Mouse (Mus musculus) MEL (cell line): ENCODE measurements around the gene Mcidas. TPM values are rescaled to one million over a fixed set of nuclear protein-coding genes. Genes with fewer than 3 reads are reported as not detected.

ENCODE experiments used
- DNase-seq: peaks from one replicate; pipeline ENCODE4 v3.0.0; 2011; ENCODE audit warnings: low read depth, low spot score
- H3K27ac ChIP-seq: 2 replicates; pipeline ENCODE4 v1.5.1; 2012; ENCODE audit warnings: low read depth, mild to moderate bottlenecking, control low read depth, low read length, moderate library complexity; ENCODE audit not compliant: control insufficient read depth
- H3K27me3 ChIP-seq, 2 experiments: fragments of 150-350 bp in 1 of 2; sonication (generic) in 1 of 2; 2 replicates each; pipeline ENCODE4 v1.6.1; 2012; ENCODE audit warnings: low read length in 2 of 2, mild to moderate bottlenecking in 2 of 2, improper control_type of control experiment in 1 of 2, moderate library complexity in 1 of 2; ENCODE audit not compliant: insufficient read depth in 2 of 2, control insufficient read depth in 1 of 2
- H3K36me3 ChIP-seq, 2 experiments: 2 replicates each; pipeline ENCODE4 v1.6.1; 2012 to 2014; ENCODE audit warnings: low read length in 2 of 2, improper control_type of control experiment in 1 of 2, inconsistent platforms in 1 of 2, mild to moderate bottlenecking in 1 of 2; ENCODE audit not compliant: insufficient read depth in 2 of 2, control insufficient read depth in 1 of 2
- H3K4me1 ChIP-seq, 2 experiments: fragments of 150-350 bp in 1 of 2; sonication (generic) in 1 of 2; 2 replicates each; pipeline ENCODE4 v1.6.1; 2012; ENCODE audit warnings: low read length in 2 of 2, improper control_type of control experiment in 1 of 2, mild to moderate bottlenecking in 1 of 2; ENCODE audit not compliant: insufficient read depth in 2 of 2, control insufficient read depth in 1 of 2
- H3K4me3 ChIP-seq, 2 experiments: fragments of 150-350 bp in 1 of 2; sonication (generic) in 1 of 2; 2 replicates each; pipeline ENCODE4 v1.5.1; 2012; ENCODE audit warnings: low read depth in 2 of 2, low read length in 2 of 2, mild to moderate bottlenecking in 2 of 2, moderate library complexity in 2 of 2, control low read depth in 1 of 2, improper control_type of control experiment in 1 of 2; ENCODE audit not compliant: control insufficient read depth in 1 of 2, insufficient read depth in 1 of 2
- H3K79me2 ChIP-seq: 2 replicates; pipeline ENCODE4 v1.6.1; 2012; ENCODE audit warnings: mild to moderate bottlenecking, low read length, moderate library complexity; ENCODE audit not compliant: control insufficient read depth, poor library complexity, insufficient read depth
- H3K9ac ChIP-seq: 2 replicates; pipeline ENCODE4 v1.6.1; 2012; ENCODE audit warnings: low read depth, mild to moderate bottlenecking, control low read depth, low read length, moderate library complexity; ENCODE audit not compliant: control insufficient read depth, poor library complexity, severe bottlenecking
- H3K9me3 ChIP-seq: fragments of 150-350 bp; sonication (generic); replicated peaks from 2 replicates; pipeline ENCODE4 v1.6.1; 2012; ENCODE audit warnings: mild to moderate bottlenecking, low read length, improper control_type of control experiment, moderate library complexity; ENCODE audit not compliant: insufficient read depth
- BHLHE40 ChIP-seq: IDR thresholded peaks from 2 replicates; pipeline ENCODE4 v1.6.1; 2012; ENCODE audit warnings: low read depth, mild to moderate bottlenecking, inconsistent platforms, low read length, improper control_type of control experiment, borderline replicate concordance
- CTCF ChIP-seq, 3 experiments: IDR thresholded peaks in 2 of 3; conservative IDR thresholded peaks in 1 of 3; 2 replicates each; pipeline ENCODE4 v1.5.1; 2011 to 2012; ENCODE audit warnings: low read length in 3 of 3, low read depth in 2 of 3, mild to moderate bottlenecking in 2 of 3, improper control_type of control experiment in 1 of 3, inconsistent platforms in 1 of 3, mixed read lengths in 1 of 3, moderate library complexity in 1 of 3; ENCODE audit not compliant: control insufficient read depth in 1 of 3, insufficient read depth in 1 of 3, poor library complexity in 1 of 3, severe bottlenecking in 1 of 3
- ELF1 ChIP-seq: IDR thresholded peaks from 2 replicates; pipeline ENCODE4 v1.6.1; 2014; ENCODE audit warnings: low read depth, mild to moderate bottlenecking, inconsistent platforms, low read length, improper control_type of control experiment, moderate library complexity
- ETS1 ChIP-seq: IDR thresholded peaks from 2 replicates; pipeline ENCODE4 v1.6.1; 2012; ENCODE audit warnings: low read depth, mild to moderate bottlenecking, inconsistent platforms, low read length, improper control_type of control experiment, moderate library complexity
- JUND ChIP-seq: IDR thresholded peaks from 2 replicates; pipeline ENCODE4 v1.6.1; 2011; ENCODE audit warnings: low read depth, mild to moderate bottlenecking, improper control_type of control experiment, low read length
- MAX ChIP-seq: IDR thresholded peaks from 2 replicates; pipeline ENCODE4 v1.6.1; 2011; ENCODE audit warnings: low read length, improper control_type of control experiment
- POLR2A ChIP-seq, 2 experiments: IDR thresholded peaks; 2 replicates each; pipeline ENCODE4 v1.6.1; 2011 to 2012; ENCODE audit warnings: low read length in 2 of 2, mild to moderate bottlenecking in 2 of 2, control low read depth in 1 of 2, improper control_type of control experiment in 1 of 2, low read depth in 1 of 2, moderate library complexity in 1 of 2; ENCODE audit not compliant: control insufficient read depth in 1 of 2, insufficient read depth in 1 of 2, poor library complexity in 1 of 2
- RCOR1 ChIP-seq: IDR thresholded peaks from 2 replicates; pipeline ENCODE4 v1.6.1; 2012; ENCODE audit warnings: low read depth, mild to moderate bottlenecking, inconsistent platforms, low read length, improper control_type of control experiment
- SMC3 ChIP-seq: IDR thresholded peaks from 2 replicates; pipeline ENCODE4 v1.6.1; 2011; ENCODE audit warnings: low read depth, low read length, improper control_type of control experiment
- TBP ChIP-seq: IDR thresholded peaks from 2 replicates; pipeline ENCODE4 v1.8.0; 2011; ENCODE audit warnings: low read depth, low read length, improper control_type of control experiment
- ZKSCAN1 ChIP-seq: IDR thresholded peaks from 2 replicates; pipeline ENCODE4 v1.6.1; 2012; ENCODE audit warnings: low read depth, mild to moderate bottlenecking, inconsistent platforms, low read length, improper control_type of control experiment, moderate library complexity
- ZNF384 ChIP-seq: IDR thresholded peaks from 2 replicates; pipeline ENCODE4 v1.6.1; 2012; ENCODE audit warnings: low read depth, mild to moderate bottlenecking, inconsistent platforms, low read length, improper control_type of control experiment
- polyA plus RNA-seq, 2 experiments: library from polyadenylated mRNA; stranded (reverse) in 1 of 2; unstranded in 1 of 2; fragments of >175 nt in 1 of 2; fragments of >200 nt in 1 of 2; gene quantifications; 2 replicates each; pipeline versions ENCODE4 v1.2.1 to v1.2.4; 2012; ENCODE audit warnings: low replicate concordance in 2 of 2, low read depth in 1 of 2; ENCODE audit not compliant: insufficient read length in 2 of 2, insufficient read depth in 1 of 2, missing spikeins in 1 of 2
- total RNA-seq: library from RNA; depleted of rRNA; stranded (reverse); fragments of 300-350 nt; gene quantifications from 2 replicates; pipeline ENCODE4 v1.2.3, GENCODE M21; 2012

Mcidas gene
- total and polyA plus RNA-seq, 3 experiments: not detected

DNA sequence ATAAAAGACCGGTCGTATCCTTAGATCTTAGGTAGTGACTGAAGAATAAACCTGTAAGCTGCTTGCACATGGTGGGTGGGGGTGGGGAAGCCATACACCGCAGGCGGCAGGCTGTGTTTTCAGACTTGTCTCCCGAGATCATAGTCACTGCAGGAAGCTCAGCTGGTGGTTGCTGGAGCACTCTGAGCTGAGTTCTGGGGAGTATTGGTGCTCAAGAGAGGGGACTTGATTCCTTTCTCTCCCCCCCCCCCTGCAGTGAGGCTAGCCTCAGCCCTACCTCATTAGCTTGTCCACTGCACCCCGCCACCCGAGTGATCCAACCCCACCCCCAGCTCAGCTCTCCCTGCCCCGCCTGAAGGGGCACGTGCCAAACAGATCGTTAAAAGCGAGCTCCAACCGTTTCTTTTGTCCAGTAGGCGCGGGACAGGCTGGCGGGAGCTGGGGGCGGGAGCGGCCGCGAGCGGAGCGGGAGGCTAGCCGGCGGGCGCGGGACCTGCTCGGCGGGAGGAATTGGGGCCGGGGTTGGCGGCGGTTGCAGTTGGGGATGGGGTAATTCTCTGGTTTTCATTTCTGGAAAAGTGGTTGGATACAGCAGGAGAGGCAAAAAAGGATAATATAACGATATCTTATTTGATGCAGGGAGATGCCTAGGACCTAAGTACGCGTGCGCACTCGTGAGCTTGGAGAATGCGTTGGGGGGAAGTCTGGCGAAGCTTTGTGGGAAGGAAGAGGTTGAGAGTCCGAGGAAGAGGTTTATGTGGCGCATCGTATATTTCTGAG, 38.3 kb downstream of the Mcidas start:
- no peaks in the 10 kb centered on the region; a peak in 1 of 4 replicates for H3K36me3 ChIP-seq
- no peaks in the 10 kb centered on the region for H3K79me2 ChIP-seq
- no peak overlapping the region for H3K9ac ChIP-seq
- no peak overlapping the region for H3K4me3 ChIP-seq
- no peak overlapping the region for H3K27ac ChIP-seq
- H3K9me3 ChIP-seq: no peaks in the 10 kb centered on the region
- no peaks in the 10 kb centered on the region; a peak in 1 of 4 replicates for H3K27me3 ChIP-seq
- no peak for DNase-seq
- peaks cover 0 to 4% of the 10 kb centered on the region in 2 experiments; a peak in 1 of 4 replicates for H3K4me1 ChIP-seq
- TF ChIP-seq RCOR1 (no peak), ZNF384 (no peak), SMC3 (no peak)

DNA sequence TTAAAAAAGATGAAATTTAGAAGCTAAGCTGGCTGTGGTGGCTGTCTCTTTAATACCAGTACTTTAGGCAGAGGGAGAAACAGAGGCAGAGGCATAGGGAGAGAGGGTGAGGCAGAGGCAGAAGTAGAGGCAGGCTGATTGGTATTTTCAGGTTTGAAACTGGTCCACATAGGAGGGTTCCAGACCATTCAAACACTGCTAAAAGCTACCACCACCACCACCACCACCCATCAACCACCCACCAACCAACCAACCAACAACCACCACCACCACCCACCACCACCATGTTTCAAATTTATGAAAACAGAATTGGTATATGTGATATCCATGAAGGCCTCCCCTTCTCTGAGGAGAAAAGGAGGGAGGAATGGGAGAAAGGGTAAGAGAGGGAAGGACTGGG, 39.2 kb downstream of the Mcidas start:
- Histone ChIP-seq H3K27me3 (no peaks in the 10 kb centered on the region; a peak in 1 of 4 replicates), H3K79me2 (no peaks in the 10 kb centered on the region), H3K4me3 (no peak overlapping the region), H3K4me1 (peaks cover 0 to 4% of the 10 kb centered on the region in 2 experiments; a peak in 1 of 4 replicates), H3K36me3 (no peaks in the 10 kb centered on the region; a peak in 1 of 4 replicates), H3K9ac (no peak overlapping the region), H3K9me3 (no peaks in the 10 kb centered on the region), H3K27ac (no peak overlapping the region)
- DNase-seq: no peak
- TF ChIP-seq ZNF384 (no peak), CTCF (IDR thresholded peaks at IDR 0.05 in 2 of 3, conservative IDR thresholded peaks at IDR 0.05 in 1 of 3; ENCODE audit: control insufficient read depth in 1 of 3, insufficient read depth in 1 of 3, low read depth in 2 of 3, low read length in 3 of 3, poor library complexity in 1 of 3, severe bottlenecking in 1 of 3) (no peak), JUND (no peak), MAX (no peak), ZKSCAN1 (no peak), TBP (no peak), ETS1 (no peak)

DNA sequence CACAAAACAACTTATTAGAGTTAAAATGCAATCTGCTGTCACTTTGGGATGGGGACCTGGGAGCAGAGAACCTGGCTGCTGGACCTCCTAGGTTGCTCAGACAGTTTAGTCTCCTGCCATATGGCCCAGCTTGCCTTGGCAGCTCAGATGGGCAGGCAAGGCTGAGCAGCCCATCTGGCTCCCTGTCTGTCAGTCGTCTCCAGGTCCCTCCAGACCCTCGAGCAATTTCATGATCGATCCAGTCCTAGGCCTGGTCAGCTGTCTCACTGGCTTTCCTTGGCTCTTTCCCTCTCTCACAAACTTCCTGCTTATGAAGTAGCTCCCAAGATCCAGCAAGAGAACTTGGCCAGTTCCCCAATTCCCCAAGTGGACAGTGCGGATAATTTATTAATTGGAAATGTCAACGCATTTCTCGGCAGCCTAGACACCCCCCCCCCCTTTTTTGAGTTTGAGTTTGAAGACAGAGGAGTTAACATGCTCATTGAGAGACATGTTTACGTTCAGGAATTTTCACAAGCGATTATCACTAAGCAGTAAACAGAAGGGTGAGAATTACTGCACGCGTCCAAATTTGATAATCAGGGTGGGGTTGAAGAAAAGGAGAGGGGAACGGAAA, 40.7 kb downstream of the Mcidas start:
- no peaks in the 10 kb centered on the region; a peak in 1 of 4 replicates for H3K36me3 ChIP-seq
- no peaks in the 10 kb centered on the region for H3K79me2 ChIP-seq
- no peaks in the 10 kb centered on the region; a peak in 1 of 4 replicates for H3K27me3 ChIP-seq
- H3K9ac ChIP-seq: peak overlapping the region; percentile 68
- H3K9me3 ChIP-seq: no peaks in the 10 kb centered on the region
- peaks cover 0 to 4% of the 10 kb centered on the region in 2 experiments; a peak in 1 of 4 replicates for H3K4me1 ChIP-seq
- peak; percentile 61; the same call in 1 of the 2 replicates for TF ChIP-seq BHLHE40
- TF ChIP-seq ETS1: 0 out of 2 replicates have a peak, but pooled peaks have one; percentile 25
- peak; percentile 7; the same call in 1 of the 2 replicates for TF ChIP-seq MAX
- 0 out of 4 replicates have a peak, but pooled peaks of 1 of the 2 experiments have one; percentile 3 for TF ChIP-seq POLR2A (IDR thresholded peaks at IDR 0.05; ENCODE audit: control insufficient read depth in 1 of 2, insufficient read depth in 1 of 2, low read depth in 1 of 2, low read length in 2 of 2, poor library complexity in 1 of 2)
- TF ChIP-seq ELF1: no peak
- no peak for DNase-seq
- H3K27ac ChIP-seq: 0 out of 2 replicates have a peak overlapping the region, but pooled peaks have one; percentile 9
- peak overlapping the region; percentile 68 to 81 for H3K4me3 ChIP-seq
